Mouse (Mus musculus) hindbrain, embryonic 13.5 days (tissue): Measurements from ENCODE around the gene 1600002K03Rik. TPM values are rescaled to one million over a fixed set of nuclear protein-coding genes. Genes with fewer than 3 reads are reported as not detected.

Experiments
- ATAC-seq: fragments of 200-750 bp; cut with Nextera tagmentation; 2 replicates; pipeline ENCODE4 v1.8.0; 2017; ENCODE audit warnings: moderate TSS enrichment; ENCODE audit not compliant: low FRiP score
- H3K27ac ChIP-seq: fragments of 300-500 bp; sonication (generic); 2 replicates; pipeline ENCODE4 v1.5.1; 2015; ENCODE audit warnings: inconsistent platforms, mild to moderate bottlenecking, moderate library complexity
- H3K27me3 ChIP-seq: fragments of 300-500 bp; sonication (generic); 2 replicates; pipeline ENCODE4 v1.6.1; 2015; ENCODE audit warnings: mild to moderate bottlenecking, inconsistent platforms
- H3K36me3 ChIP-seq: fragments of 300-500 bp; sonication (generic); 2 replicates; pipeline ENCODE4 v1.6.1; 2015; ENCODE audit warnings: mild to moderate bottlenecking, inconsistent platforms
- H3K4me1 ChIP-seq: fragments of 300-500 bp; sonication (generic); replicated peaks from 2 replicates; pipeline ENCODE4 v1.6.1; 2015; ENCODE audit warnings: inconsistent platforms
- H3K4me2 ChIP-seq: fragments of 300-500 bp; sonication (generic); 2 replicates; pipeline ENCODE4 v1.6.1; 2015; ENCODE audit warnings: inconsistent platforms, mild to moderate bottlenecking, moderate library complexity
- H3K4me3 ChIP-seq: fragments of 300-500 bp; sonication (generic); 2 replicates; pipeline ENCODE4 v1.5.1; 2015; ENCODE audit warnings: mild to moderate bottlenecking, inconsistent platforms
- H3K9ac ChIP-seq: fragments of 300-500 bp; sonication (generic); 2 replicates; pipeline ENCODE4 v1.6.1; 2015; ENCODE audit warnings: mild to moderate bottlenecking, inconsistent platforms
- H3K9me3 ChIP-seq: fragments of 300-500 bp; sonication (generic); 2 replicates; pipeline ENCODE4 v1.6.1; 2016; ENCODE audit warnings: inconsistent platforms
- WGBS: fragments of 180-500 bp; shearing (Covaris S2); methylation state at CpG from one replicate; pipeline ENCODE4 v1.1.7; 2015; 5-methylcytosine and 5-hydroxymethylcytosine counted together
- polyA plus RNA-seq: library from polyadenylated mRNA; unstranded; fragments of >200 nt; fragmentation: Nextera tagmentation; extraction: Ambion mirVana; gene quantifications from 2 replicates; pipeline ENCODE4 v1.2.1, GENCODE M21; 2015

The 1600002K03Rik gene
- polyA plus RNA-seq, 1 experiment from 2014 or later = 14.1 TPM

GRCm38 (mm10) chr10:80158307-80158986 lies 14.3 kb upstream of the 1600002K03Rik start:
- Histone ChIP-seq H3K27ac (peak overlapping the region; percentile 94), H3K4me3 (no peak overlapping the region), H3K36me3 (peaks cover 43% of the 10 kb centered on the region), H3K27me3 (0 out of 2 replicates have a peak, but pooled peaks cover 5% of the 10 kb centered on the region), H3K9ac (peak overlapping the region; percentile 68), H3K4me1 (peaks cover 80% of the 10 kb centered on the region), H3K4me2 (peak overlapping the region; percentile 70), H3K9me3 (no peaks in the 10 kb centered on the region)
- no peak for ATAC-seq
- 15% methylated on average over 18 of the region's 18 CpGs for WGBS

- peak; percentile 2; the same call in 1 of the 2 replicates for ATAC-seq
- H3K4me1 ChIP-seq = peaks cover 79% of the 10 kb centered on the region
- 8% methylated on average over 12 of the region's 12 CpGs for WGBS
Observed at GRCm38 (mm10) chr10:80159021-80159560, 13.7 kb upstream of the 1600002K03Rik start.

GRCm38 (mm10) chr10:80159561-80160454 lies 12.9 kb upstream of the 1600002K03Rik start:
- peak; percentile 87 for ATAC-seq
- peak overlapping the region; percentile 70 for H3K4me2 ChIP-seq
- H3K9me3 ChIP-seq = no peaks in the 10 kb centered on the region
- H3K4me1 ChIP-seq = peaks cover 79% of the 10 kb centered on the region
- under 1% methylated on average over 55 of the region's 55 CpGs for WGBS
- H3K4me3 ChIP-seq = peak overlapping the region; percentile 42
- H3K9ac ChIP-seq = peak overlapping the region; percentile 68
- H3K27ac ChIP-seq = peak overlapping the region; percentile 94
- H3K36me3 ChIP-seq = peaks cover 29% of the 10 kb centered on the region
- H3K27me3 ChIP-seq = 0 out of 2 replicates have a peak, but pooled peaks cover 5% of the 10 kb centered on the region

More at GRCm38 (mm10) chr10:80159021-80159560, 13.7 kb upstream of the 1600002K03Rik start:
- Histone ChIP-seq H3K36me3 (peaks cover 36% of the 10 kb centered on the region), H3K27me3 (0 out of 2 replicates have a peak, but pooled peaks cover 5% of the 10 kb centered on the region), H3K9me3 (no peaks in the 10 kb centered on the region), H3K27ac (peak overlapping the region; percentile 94), H3K4me2 (peak overlapping the region; percentile 70), H3K4me3 (peak overlapping the region; percentile 42), H3K9ac (peak overlapping the region; percentile 68)

GRCm38 (mm10) chr10:80160455-80161371 lies 12.0 kb upstream of the 1600002K03Rik start:
- Histone ChIP-seq H3K36me3 (peaks cover 20% of the 10 kb centered on the region), H3K9ac (peak overlapping the region; percentile 61), H3K27ac (peak overlapping the region; percentile 94), H3K4me3 (peak overlapping the region; percentile 42), H3K4me1 (peaks cover 77% of the 10 kb centered on the region), H3K9me3 (no peaks in the 10 kb centered on the region), H3K27me3 (0 out of 2 replicates have a peak, but pooled peaks cover 5% of the 10 kb centered on the region), H3K4me2 (peak overlapping the region; percentile 70)
- WGBS = 2% methylated on average over 32 of the region's 33 CpGs
- no peak for ATAC-seq

GRCm38 (mm10) chr10:80161522-80162242 lies 11.1 kb upstream of the 1600002K03Rik start:
- Histone ChIP-seq H3K9ac (no peak overlapping the region; the same call in 1 of the 2 replicates), H3K9me3 (no peaks in the 10 kb centered on the region), H3K4me1 (peaks cover 76% of the 10 kb centered on the region), H3K27me3 (0 out of 2 replicates have a peak, but pooled peaks cover 5% of the 10 kb centered on the region), H3K4me3 (no peak overlapping the region), H3K4me2 (peak overlapping the region; percentile 70), H3K27ac (peak overlapping the region; percentile 94), H3K36me3 (peaks cover 10% of the 10 kb centered on the region)
- no peak for ATAC-seq
- 17% methylated on average over 6 of the region's 7 CpGs for WGBS

GRCm38 (mm10) chr10:80162243-80162608 lies 10.5 kb upstream of the 1600002K03Rik start:
- Histone ChIP-seq H3K4me3 (no peak overlapping the region), H3K4me1 (peaks cover 76% of the 10 kb centered on the region), H3K9ac (peak overlapping the region; percentile 29; the same call in 1 of the 2 replicates), H3K9me3 (no peaks in the 10 kb centered on the region), H3K4me2 (no peak overlapping the region), H3K27ac (0 out of 2 replicates have a peak overlapping the region, but pooled peaks have one; percentile 94), H3K36me3 (peaks cover 5% of the 10 kb centered on the region), H3K27me3 (0 out of 2 replicates have a peak, but pooled peaks cover 5% of the 10 kb centered on the region)
- ATAC-seq = no peak
- WGBS = 77% methylated on average over 3 of the region's 3 CpGs

GRCm38 (mm10) chr10:80162716-80163299 lies 9.9 kb upstream of the 1600002K03Rik start:
- Histone ChIP-seq H3K9ac (peak overlapping the region; percentile 29; the same call in 1 of the 2 replicates), H3K4me3 (no peak overlapping the region), H3K9me3 (no peaks in the 10 kb centered on the region), H3K4me1 (peaks cover 71% of the 10 kb centered on the region), H3K27ac (no peak overlapping the region), H3K27me3 (0 out of 2 replicates have a peak, but pooled peaks cover 5% of the 10 kb centered on the region), H3K4me2 (no peak overlapping the region), H3K36me3 (no peaks in the 10 kb centered on the region)
- WGBS = 77% methylated on average over 6 of the region's 6 CpGs
- ATAC-seq = no peak

- Histone ChIP-seq H3K9me3 (no peaks in the 10 kb centered on the region), H3K4me1 (peaks cover 66% of the 10 kb centered on the region), H3K4me2 (peak overlapping the region; percentile 75), H3K9ac (peak overlapping the region; percentile 75), H3K4me3 (no peak overlapping the region), H3K27ac (no peak overlapping the region), H3K27me3 (0 out of 2 replicates have a peak, but pooled peaks cover 5% of the 10 kb centered on the region), H3K36me3 (no peaks in the 10 kb centered on the region)
- 75% methylated on average over 8 of the region's 8 CpGs for WGBS
- no peak for ATAC-seq
Observed at GRCm38 (mm10) chr10:80163721-80164120, 9.0 kb upstream of the 1600002K03Rik start.

- no peaks in the 10 kb centered on the region for H3K9me3 ChIP-seq
- 10% methylated on average over 44 of the region's 44 CpGs for WGBS
- H3K4me1 ChIP-seq = peaks cover 66% of the 10 kb centered on the region
- ATAC-seq = peak; percentile 0; the same call in 1 of the 2 replicates
- H3K4me3 ChIP-seq = peak overlapping the region; percentile 42
- peak overlapping the region; percentile 75 for H3K9ac ChIP-seq
- H3K4me2 ChIP-seq = peak overlapping the region; percentile 75
- 0 out of 2 replicates have a peak, but pooled peaks cover 5% of the 10 kb centered on the region for H3K27me3 ChIP-seq
- no peaks in the 10 kb centered on the region for H3K36me3 ChIP-seq
- H3K27ac ChIP-seq = peak overlapping the region; percentile 100
Observed at GRCm38 (mm10) chr10:80164161-80164997, 8.4 kb upstream of the 1600002K03Rik start.

- Histone ChIP-seq H3K27ac (peak overlapping the region; percentile 100), H3K4me1 (peaks cover 69% of the 10 kb centered on the region), H3K9ac (peak overlapping the region; percentile 75), H3K4me2 (peak overlapping the region; percentile 75), H3K9me3 (no peaks in the 10 kb centered on the region), H3K4me3 (peak overlapping the region; percentile 42), H3K36me3 (peaks cover 4% of the 10 kb centered on the region), H3K27me3 (0 out of 2 replicates have a peak, but pooled peaks cover 5% of the 10 kb centered on the region)
- peak; percentile 33 for ATAC-seq
- WGBS = 0% methylated on average over 17 of the region's 17 CpGs
Observed at GRCm38 (mm10) chr10:80164998-80165344, 7.8 kb upstream of the 1600002K03Rik start.
